Mouse (Mus musculus) hindbrain, embryonic 15.5 days (tissue): ENCODE measurements at regions not wholly inside any gene's neighbourhood (a gene's known extent, or its start where the extent isn't known, plus 50 kb on each side); places are given as distances from the start of the nearest gene placed in this dataset.

Experiments
- ATAC-seq: fragments of 200-750 bp; cut with Nextera tagmentation; 2 replicates; pipeline ENCODE4 v1.8.0; 2017; ENCODE audit warnings: low read depth, moderate number of reproducible peaks, moderate TSS enrichment; ENCODE audit not compliant: low FRiP score
- H3K27ac ChIP-seq: fragments of 300-500 bp; sonication (generic); replicated peaks from 2 replicates; pipeline ENCODE4 v1.5.1; 2015; ENCODE audit warnings: mild to moderate bottlenecking, inconsistent platforms
- H3K27me3 ChIP-seq: fragments of 300-500 bp; sonication (generic); 2 replicates; pipeline ENCODE4 v1.6.1; 2015; ENCODE audit warnings: control low read depth, inconsistent platforms
- H3K36me3 ChIP-seq: fragments of 300-500 bp; sonication (generic); 2 replicates; pipeline ENCODE4 v1.6.1; 2015; ENCODE audit warnings: control low read depth, inconsistent platforms
- H3K4me1 ChIP-seq: fragments of 300-500 bp; sonication (generic); replicated peaks from 2 replicates; pipeline ENCODE4 v1.6.1; 2015; ENCODE audit warnings: control low read depth, inconsistent platforms
- H3K4me2 ChIP-seq: fragments of 300-500 bp; sonication (generic); 2 replicates; pipeline ENCODE4 v1.6.1; 2015; ENCODE audit warnings: moderate library complexity, mild to moderate bottlenecking, inconsistent platforms
- H3K4me3 ChIP-seq: fragments of 300-500 bp; sonication (generic); 2 replicates; pipeline ENCODE4 v1.5.1; 2015; ENCODE audit warnings: mild to moderate bottlenecking, inconsistent platforms
- H3K9ac ChIP-seq: fragments of 300-500 bp; sonication (generic); 2 replicates; pipeline ENCODE4 v1.6.1; 2015; ENCODE audit warnings: inconsistent platforms
- H3K9me3 ChIP-seq: fragments of 300-500 bp; sonication (generic); 2 replicates; pipeline ENCODE4 v1.6.1; 2016; ENCODE audit warnings: control low read depth, inconsistent platforms
- WGBS: fragments of 180-500 bp; shearing (Covaris S2); methylation state at CpG from one replicate; pipeline ENCODE4 v1.1.7; 2015; 5-methylcytosine and 5-hydroxymethylcytosine counted together

DNA sequence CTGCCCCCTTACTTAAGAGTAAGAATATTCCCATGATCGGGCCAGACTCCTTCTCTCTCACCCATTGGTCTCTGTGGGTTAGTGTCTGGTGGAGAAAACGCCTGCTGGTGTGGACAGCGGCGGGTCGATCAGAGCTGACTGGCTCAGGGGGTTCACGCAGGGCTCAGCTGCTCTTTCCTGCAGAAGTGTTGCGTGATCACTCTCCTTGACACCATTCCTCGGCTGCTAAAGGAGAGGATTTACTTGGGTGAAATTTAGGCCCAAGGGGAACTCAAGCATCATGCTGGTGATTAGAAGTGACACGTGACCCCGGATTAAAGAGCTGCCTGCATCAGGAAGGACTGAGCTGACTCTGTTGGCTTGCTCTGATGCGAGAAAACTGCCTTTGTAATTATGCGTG lies 240.9 kb downstream of the Gm826 start:
- Histone ChIP-seq H3K36me3 (no peaks in the 10 kb centered on the region), H3K9ac (no peak overlapping the region), H3K4me1 (no peaks in the 10 kb centered on the region), H3K4me2 (no peak overlapping the region), H3K9me3 (no peaks in the 10 kb centered on the region), H3K4me3 (no peak overlapping the region), H3K27me3 (no peaks in the 10 kb centered on the region), H3K27ac (no peak overlapping the region)
- ATAC-seq: no peak
- WGBS: 37% methylated on average over 12 of the region's 12 CpGs

DNA sequence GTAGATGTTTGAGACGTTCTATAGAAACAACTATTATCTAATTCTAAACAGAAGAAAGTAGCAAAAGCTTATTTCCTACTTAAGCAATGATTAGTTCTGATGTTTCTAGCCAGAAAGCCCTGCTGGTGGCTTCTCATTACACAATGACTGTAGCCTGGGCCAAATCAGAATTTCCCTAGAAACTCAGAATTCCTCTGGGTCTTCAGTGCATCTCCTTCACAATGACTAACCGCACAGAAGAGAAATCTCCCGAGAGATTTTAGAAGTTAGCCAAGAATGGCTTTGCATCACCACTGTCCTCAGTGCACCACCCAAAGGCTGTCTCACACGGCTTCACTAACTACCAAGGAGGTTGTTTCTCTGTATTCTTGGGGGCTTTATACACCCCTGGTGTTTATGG lies 248.0 kb downstream of the Gm826 start:
- H3K27me3 ChIP-seq: no peaks in the 10 kb centered on the region
- H3K4me1 ChIP-seq: no peaks in the 10 kb centered on the region
- H3K36me3 ChIP-seq: no peaks in the 10 kb centered on the region
- no peak overlapping the region for H3K4me2 ChIP-seq
- no peak overlapping the region for H3K9ac ChIP-seq
- H3K9me3 ChIP-seq: no peaks in the 10 kb centered on the region
- no peak overlapping the region for H3K27ac ChIP-seq
- 72% methylated on average over 4 of the region's 4 CpGs for WGBS
- H3K4me3 ChIP-seq: no peak overlapping the region
- ATAC-seq: no peak

DNA sequence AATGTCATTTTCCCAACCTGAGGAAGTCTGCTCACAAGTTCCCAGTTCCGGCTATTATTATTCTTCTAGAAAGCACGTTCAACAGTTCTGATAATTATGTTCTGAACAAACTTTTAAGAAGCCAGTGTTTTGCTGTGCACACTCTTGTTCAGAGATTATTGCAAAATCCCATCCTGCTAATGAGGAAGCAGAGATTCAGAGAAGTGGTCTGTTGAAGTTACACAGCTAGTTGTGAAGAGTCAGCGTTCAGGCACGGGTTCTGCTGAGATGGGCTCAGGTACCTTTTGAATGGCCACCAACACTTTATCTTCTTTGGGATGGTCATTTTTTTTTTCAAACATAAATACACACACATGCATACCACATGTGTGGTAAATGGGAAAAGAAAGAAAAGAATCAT lies 250.3 kb downstream of the Gm826 start:
- 95% methylated on average over 4 of the region's 4 CpGs for WGBS
- Histone ChIP-seq H3K27ac (no peak overlapping the region), H3K9me3 (no peaks in the 10 kb centered on the region), H3K36me3 (no peaks in the 10 kb centered on the region), H3K4me1 (no peaks in the 10 kb centered on the region), H3K4me2 (no peak overlapping the region), H3K4me3 (no peak overlapping the region), H3K9ac (no peak overlapping the region), H3K27me3 (no peaks in the 10 kb centered on the region)
- no peak for ATAC-seq

DNA sequence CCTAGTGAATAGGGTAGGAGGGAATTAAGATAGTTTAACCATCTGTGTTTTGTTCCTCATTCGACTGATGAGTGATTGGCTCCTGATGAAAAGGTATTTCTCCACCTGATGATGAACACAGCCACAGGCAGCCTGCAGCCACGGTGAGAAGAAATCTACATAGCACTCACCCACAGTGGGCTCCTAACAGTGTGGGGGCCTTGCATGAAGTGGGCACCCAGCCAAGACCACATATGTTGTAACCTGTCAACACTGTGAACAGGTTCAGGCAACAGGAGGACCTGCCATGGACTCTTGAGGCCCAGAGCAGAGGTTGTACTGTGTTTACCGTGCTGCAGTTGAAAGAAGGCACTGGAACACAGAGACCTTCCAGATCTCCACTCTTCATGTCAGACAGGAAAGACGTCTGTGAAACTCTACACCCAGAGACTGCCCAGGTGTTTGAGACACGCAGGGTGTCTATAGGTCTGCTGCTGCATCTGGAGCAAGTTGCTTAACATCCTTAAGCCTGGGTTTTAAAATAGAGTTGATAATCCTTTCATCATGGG lies 251.8 kb downstream of the Gm826 start:
- WGBS: 78% methylated on average over 5 of the region's 5 CpGs
- H3K9ac ChIP-seq: no peak overlapping the region
- H3K36me3 ChIP-seq: no peaks in the 10 kb centered on the region
- H3K9me3 ChIP-seq: no peaks in the 10 kb centered on the region
- no peaks in the 10 kb centered on the region for H3K4me1 ChIP-seq
- ATAC-seq: no peak
- no peak overlapping the region for H3K4me2 ChIP-seq
- H3K27me3 ChIP-seq: no peaks in the 10 kb centered on the region
- no peak overlapping the region for H3K4me3 ChIP-seq
- H3K27ac ChIP-seq: no peak overlapping the region

DNA sequence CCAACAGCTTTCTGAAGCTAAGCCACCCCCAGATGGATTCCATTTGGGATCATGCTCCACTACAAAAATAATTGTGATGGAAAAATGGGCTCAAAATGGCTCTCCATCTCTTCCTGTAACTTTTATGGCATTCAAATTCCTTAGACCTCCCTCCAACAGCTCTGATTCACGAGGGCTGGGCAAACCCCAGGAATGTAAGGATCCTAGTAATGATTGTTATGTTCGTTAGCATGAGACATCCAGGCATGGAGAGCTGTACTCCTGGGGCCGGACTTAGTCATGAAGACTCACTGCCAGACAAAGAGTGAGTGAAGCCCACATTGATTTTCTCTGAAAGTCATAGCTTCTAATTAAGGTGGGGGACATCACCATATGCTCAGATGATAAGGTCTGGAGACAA lies 258.3 kb downstream of the Gm826 start:
- Histone ChIP-seq H3K4me1 (no peaks in the 10 kb centered on the region), H3K27me3 (0 out of 2 replicates have a peak, but pooled peaks cover 2% of the 10 kb centered on the region), H3K36me3 (no peaks in the 10 kb centered on the region), H3K4me3 (no peak overlapping the region), H3K4me2 (no peak overlapping the region), H3K27ac (no peak overlapping the region), H3K9me3 (no peaks in the 10 kb centered on the region), H3K9ac (no peak overlapping the region)
- ATAC-seq: no peak
- 85% methylated on average over 3 of the region's 3 CpGs for WGBS

DNA sequence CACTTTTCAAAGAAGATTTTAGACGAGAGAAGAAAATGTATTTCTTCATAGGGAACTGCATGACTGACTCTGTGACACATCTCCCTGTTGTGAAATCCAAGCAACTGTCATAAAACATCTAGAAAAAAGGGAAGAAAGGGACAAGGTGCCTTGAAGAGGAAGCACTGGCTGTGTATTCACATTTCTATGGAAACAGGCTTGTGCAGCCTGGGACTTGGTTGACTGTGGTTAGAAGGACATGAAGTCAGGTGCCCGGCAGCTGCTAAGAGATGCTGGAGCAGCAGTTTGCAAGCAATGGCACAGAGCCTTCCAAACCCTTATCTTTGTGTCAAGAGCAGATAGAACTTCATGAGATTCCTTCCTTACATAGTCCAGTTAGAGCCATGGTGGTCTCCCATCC lies 263.5 kb downstream of the Gm826 start:
- H3K27me3 ChIP-seq: 0 out of 2 replicates have a peak, but pooled peaks cover 2% of the 10 kb centered on the region
- no peak overlapping the region for H3K9ac ChIP-seq
- 83% methylated on average over 2 of the region's 2 CpGs for WGBS
- no peak overlapping the region for H3K27ac ChIP-seq
- no peak for ATAC-seq
- H3K4me3 ChIP-seq: no peak overlapping the region
- no peaks in the 10 kb centered on the region for H3K36me3 ChIP-seq
- H3K9me3 ChIP-seq: no peaks in the 10 kb centered on the region
- H3K4me1 ChIP-seq: peaks cover 17% of the 10 kb centered on the region
- no peak overlapping the region for H3K4me2 ChIP-seq

DNA sequence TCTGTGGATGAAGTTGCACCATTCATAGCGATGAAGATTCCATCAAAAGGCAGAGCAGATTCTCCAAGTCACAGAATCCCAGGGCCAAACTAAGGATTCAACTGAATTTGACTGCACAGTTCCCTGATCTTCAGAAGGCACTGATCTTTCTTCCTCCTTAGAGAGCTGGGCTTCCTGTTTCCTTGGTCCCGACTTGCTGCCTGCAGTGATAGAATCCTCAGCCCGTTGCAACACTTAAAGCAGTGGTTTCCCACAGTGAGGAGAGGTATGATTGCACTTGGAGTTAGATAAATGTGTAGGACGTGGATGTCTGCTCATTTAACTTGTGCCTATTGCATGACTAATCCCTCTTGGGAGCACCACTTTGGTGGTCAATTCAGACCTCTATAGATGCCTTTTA lies 265.2 kb downstream of the Gm826 start:
- H3K9me3 ChIP-seq: no peaks in the 10 kb centered on the region
- 0 out of 2 replicates have a peak, but pooled peaks cover 2% of the 10 kb centered on the region for H3K27me3 ChIP-seq
- peaks cover 18% of the 10 kb centered on the region for H3K4me1 ChIP-seq
- no peak overlapping the region for H3K4me2 ChIP-seq
- H3K27ac ChIP-seq: no peak overlapping the region
- no peak overlapping the region for H3K4me3 ChIP-seq
- no peak overlapping the region for H3K9ac ChIP-seq
- no peaks in the 10 kb centered on the region for H3K36me3 ChIP-seq
- WGBS: 85% methylated on average over 4 of the region's 4 CpGs
- no peak for ATAC-seq

DNA sequence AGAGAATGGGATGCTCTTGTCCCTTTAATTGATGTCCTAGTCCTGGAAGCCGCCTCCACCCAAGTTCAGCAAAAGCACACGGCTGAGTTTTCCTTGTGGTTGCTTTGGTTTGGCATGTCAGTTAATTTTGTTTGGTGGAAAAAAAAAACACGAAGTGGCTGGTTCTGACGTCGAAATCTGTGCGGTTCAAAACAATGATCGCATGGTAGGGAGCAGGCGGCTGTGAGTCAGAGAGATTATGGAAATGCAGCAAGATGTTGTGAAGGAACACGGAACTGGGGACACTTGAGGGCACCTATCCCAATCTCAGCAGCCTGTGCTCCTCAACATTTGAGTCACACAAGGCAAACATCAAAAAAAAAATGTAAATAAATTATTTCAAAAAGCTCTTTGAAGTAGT lies 266.1 kb downstream of the Gm826 start:
- no peak overlapping the region for H3K4me2 ChIP-seq
- no peak overlapping the region for H3K9ac ChIP-seq
- ATAC-seq: no peak
- H3K27ac ChIP-seq: no peak overlapping the region
- H3K9me3 ChIP-seq: no peaks in the 10 kb centered on the region
- no peaks in the 10 kb centered on the region for H3K36me3 ChIP-seq
- no peak overlapping the region for H3K4me3 ChIP-seq
- peaks cover 18% of the 10 kb centered on the region for H3K4me1 ChIP-seq
- H3K27me3 ChIP-seq: 0 out of 2 replicates have a peak, but pooled peaks cover 2% of the 10 kb centered on the region
- 79% methylated on average over 9 of the region's 9 CpGs for WGBS

DNA sequence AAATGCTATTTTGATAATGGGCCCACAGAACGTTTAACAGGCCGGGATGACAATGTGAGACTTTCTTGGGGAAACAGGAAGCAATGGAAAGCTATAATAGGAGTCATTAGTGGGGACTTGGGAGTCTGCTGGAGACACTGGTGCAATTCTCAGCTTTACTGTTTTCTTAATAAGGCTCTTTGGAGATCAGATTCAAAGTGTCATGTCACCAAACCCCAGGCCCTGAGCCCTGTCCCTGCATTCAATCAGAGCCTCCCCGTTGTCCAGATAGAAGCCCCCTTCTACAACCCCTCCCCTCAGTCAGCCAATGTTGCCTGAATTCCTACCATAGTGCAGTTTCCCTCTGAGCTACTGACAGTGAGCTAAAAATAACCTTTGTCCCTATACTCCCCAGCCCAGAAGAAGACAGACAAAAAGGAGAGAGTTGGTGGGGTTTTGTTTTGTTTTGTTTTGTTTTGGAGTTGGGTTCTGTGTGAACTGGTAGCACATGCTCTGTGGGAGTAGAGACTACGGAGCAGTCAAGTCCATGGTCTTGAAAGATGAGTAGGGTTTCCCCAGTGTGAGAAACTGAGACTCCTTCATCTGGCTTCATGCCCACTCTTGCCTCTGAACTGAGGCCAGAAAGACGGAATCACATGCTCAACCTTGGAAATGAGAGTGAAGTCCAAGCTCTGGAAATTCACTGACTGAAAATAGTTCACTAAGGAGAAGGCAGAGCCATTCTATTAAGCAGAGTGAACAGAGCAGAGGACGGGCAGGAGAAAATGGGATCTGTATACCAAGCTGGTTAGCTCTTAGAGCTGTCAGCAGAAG lies 267.3 kb downstream of the Gm826 start:
- no peaks in the 10 kb centered on the region for H3K9me3 ChIP-seq
- H3K27ac ChIP-seq: 0 out of 2 replicates have a peak overlapping the region, but pooled peaks have one; percentile 18
- no peak overlapping the region for H3K4me2 ChIP-seq
- no peak overlapping the region for H3K4me3 ChIP-seq
- H3K36me3 ChIP-seq: no peaks in the 10 kb centered on the region
- peaks cover 18% of the 10 kb centered on the region for H3K4me1 ChIP-seq
- H3K9ac ChIP-seq: no peak overlapping the region
- no peak for ATAC-seq
- H3K27me3 ChIP-seq: 0 out of 2 replicates have a peak, but pooled peaks cover 2% of the 10 kb centered on the region
- WGBS: 37% methylated on average over 6 of the region's 6 CpGs

DNA sequence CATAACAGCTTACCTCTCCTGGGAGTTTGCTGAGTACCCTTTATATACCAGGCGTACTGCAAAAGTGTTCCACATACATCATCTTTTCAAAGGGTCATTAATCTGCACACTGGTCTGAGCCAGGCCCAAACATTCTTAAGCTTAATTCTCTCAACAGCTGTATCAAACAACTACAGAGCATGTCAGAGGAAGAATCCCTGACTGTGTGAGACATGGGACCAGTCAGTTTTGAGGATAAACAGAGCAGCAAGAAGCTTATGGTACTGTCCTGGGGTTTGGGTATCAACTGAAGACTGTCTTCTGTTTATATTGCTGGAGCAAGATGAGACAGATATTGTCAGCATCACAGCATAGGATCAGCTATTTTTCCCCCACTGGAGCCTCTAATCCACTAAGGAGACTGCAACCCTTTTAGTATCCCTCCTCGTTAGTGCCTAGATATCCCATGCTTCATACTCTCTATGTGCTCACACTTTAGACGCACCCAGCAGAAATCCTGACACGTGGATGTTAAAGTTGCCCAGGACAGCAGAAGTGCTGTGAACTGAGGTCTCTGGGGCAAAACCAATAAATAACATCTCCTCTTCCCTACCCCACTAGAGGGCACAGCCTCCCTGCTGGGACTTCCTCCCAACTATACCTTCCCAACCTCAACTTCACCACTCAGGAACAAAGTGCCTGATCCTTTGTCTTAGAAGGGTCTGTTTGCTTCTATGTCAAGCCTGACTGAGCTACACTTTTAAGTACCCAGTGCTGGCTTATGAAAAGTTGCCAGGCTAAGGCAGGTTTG lies 271.6 kb downstream of the Gm826 start:
- ATAC-seq: no peak
- no peak overlapping the region for H3K4me2 ChIP-seq
- WGBS: 69% methylated on average over 4 of the region's 4 CpGs

DNA sequence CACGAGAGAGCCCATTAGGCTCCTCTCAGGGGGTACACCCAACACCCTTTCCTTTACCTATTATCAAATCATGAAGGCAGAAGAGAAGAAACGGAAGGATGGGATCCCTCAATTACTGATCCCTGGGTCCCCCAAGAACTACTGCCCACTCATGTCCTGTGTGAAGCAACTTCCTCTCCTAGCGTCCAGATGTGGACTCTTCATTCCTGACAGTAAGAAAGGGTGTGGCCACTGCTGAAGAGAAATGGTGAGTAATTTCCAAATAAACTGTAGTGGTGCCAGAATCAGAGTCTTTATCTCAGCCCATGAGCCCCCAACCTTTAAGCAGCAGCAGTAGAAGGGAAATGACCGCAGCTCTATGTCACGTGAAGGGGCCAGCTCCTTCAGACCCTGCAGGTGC lies 273.9 kb downstream of the Gm826 start:
- Histone ChIP-seq H3K4me2 (no peak overlapping the region), H3K9me3 (no peaks in the 10 kb centered on the region), H3K36me3 (no peaks in the 10 kb centered on the region), H3K4me3 (no peak overlapping the region), H3K27me3 (no peaks in the 10 kb centered on the region; the same call in 1 of the 2 replicates), H3K27ac (no peak overlapping the region), H3K4me1 (peaks cover 8% of the 10 kb centered on the region; the same call in 1 of the 2 replicates), H3K9ac (no peak overlapping the region)
- 86% methylated on average over 5 of the region's 5 CpGs for WGBS
- no peak for ATAC-seq

More for the DNA sequence above, 271.6 kb downstream of the Gm826 start:
- Histone ChIP-seq H3K27me3 (no peaks in the 10 kb centered on the region), H3K9ac (no peak overlapping the region), H3K4me1 (peaks cover 21% of the 10 kb centered on the region), H3K36me3 (no peaks in the 10 kb centered on the region), H3K9me3 (no peaks in the 10 kb centered on the region), H3K27ac (no peak overlapping the region), H3K4me3 (no peak overlapping the region)

DNA sequence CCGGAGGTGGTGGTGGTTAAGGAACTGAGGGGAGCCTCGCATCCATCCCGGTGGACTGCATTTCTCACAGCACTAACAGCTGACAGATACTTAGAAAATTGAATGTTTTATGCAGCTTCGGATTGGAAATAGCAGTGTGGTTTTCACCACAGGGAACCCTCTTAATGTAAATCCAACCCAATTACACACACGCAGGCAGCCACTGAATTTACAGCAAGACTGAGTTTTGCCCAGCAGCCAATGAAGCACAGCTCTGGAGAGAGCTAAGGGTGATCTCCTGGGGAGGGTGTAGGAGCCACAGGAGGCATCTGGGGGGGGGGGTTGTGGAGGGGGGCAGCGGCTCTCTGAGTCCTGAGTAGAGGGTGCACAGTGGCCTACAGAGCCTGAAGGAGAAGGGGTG lies 276.8 kb downstream of the Gm826 start:
- peaks cover 12% of the 10 kb centered on the region for H3K4me1 ChIP-seq
- H3K9ac ChIP-seq: no peak overlapping the region
- H3K27me3 ChIP-seq: no peaks in the 10 kb centered on the region; the same call in 1 of the 2 replicates
- no peak overlapping the region for H3K4me2 ChIP-seq
- no peak overlapping the region for H3K4me3 ChIP-seq
- H3K9me3 ChIP-seq: no peaks in the 10 kb centered on the region
- H3K36me3 ChIP-seq: no peaks in the 10 kb centered on the region
- no peak for ATAC-seq
- H3K27ac ChIP-seq: no peak overlapping the region
- 40% methylated on average over 6 of the region's 6 CpGs for WGBS
